Mouse (Mus musculus) bone marrow, adult 2 months (tissue): Measurements from ENCODE around the gene Krt80.

Source experiments
- CTCF ChIP-seq: fragments of 200-500 bp; IDR thresholded peaks from 2 replicates; pipeline ENCODE4 v1.5.1; 2011; ENCODE audit warnings: low read length, control low read depth; ENCODE audit not compliant: control insufficient read depth, insufficient read depth
- POLR2A ChIP-seq: fragments of 200-500 bp; IDR thresholded peaks from 2 replicates; pipeline ENCODE4 v1.6.1; 2011; ENCODE audit warnings: low read depth, mild to moderate bottlenecking, control low read depth, low read length, borderline replicate concordance; ENCODE audit not compliant: control insufficient read depth

DNA sequence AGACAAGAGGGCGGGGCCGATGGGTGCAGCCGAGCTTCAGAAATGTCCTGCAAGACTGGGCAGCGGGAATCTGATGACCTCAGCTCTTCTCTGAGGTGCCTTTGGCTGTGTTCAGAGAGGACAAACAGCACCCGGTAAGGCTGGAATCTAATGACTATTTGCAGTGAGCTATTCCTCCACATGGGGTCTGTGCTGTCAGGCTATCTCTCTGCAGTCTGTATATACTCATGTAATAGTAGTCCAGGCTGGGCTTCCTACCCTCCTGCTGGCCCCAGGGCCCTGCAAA, 6.8 kb upstream of the Krt80 start:
- TF ChIP-seq CTCF: no peak
- TF ChIP-seq POLR2A: no peak
